Mouse (Mus musculus): ENCODE measurements around the gene Tmprss13. TPM values are rescaled to one million over a fixed set of nuclear protein-coding genes. Genes with fewer than 3 reads are reported as not detected.

The Tmprss13 gene
- polyA plus RNA-seq, 1 experiment, result 35.2 TPM

GRCm38 (mm10) chr9:45329577-45329976 is 10.7 kb downstream of the Tmprss13 start:
- DNase-seq (ENCODE audit: low spot score), result no peak

GRCm38 (mm10) chr9:45337406-45337805 is 18.5 kb downstream of the Tmprss13 start:
- DNase-seq (ENCODE audit: low spot score), result no peak

GRCm38 (mm10) chr9:45343066-45343465 is 24.2 kb downstream of the Tmprss13 start:
- no peak for DNase-seq (ENCODE audit: low spot score)

- no peak for DNase-seq (ENCODE audit: low spot score)
Measured at GRCm38 (mm10) chr9:45345516-45345915, 26.6 kb downstream of the Tmprss13 start.

GRCm38 (mm10) chr9:45346276-45346675 is 27.4 kb downstream of the Tmprss13 start:
- DNase-seq (ENCODE audit: low spot score), result no peak

GRCm38 (mm10) chr9:45348560-45348959 is 29.7 kb downstream of the Tmprss13 start:
- no peak for DNase-seq (ENCODE audit: low spot score)

GRCm38 (mm10) chr9:45349181-45349580 is 30.3 kb downstream of the Tmprss13 start:
- no peak for DNase-seq (ENCODE audit: low spot score)

- no peak for DNase-seq (ENCODE audit: low spot score)
Measured at GRCm38 (mm10) chr9:45349851-45350250, 31.0 kb downstream of the Tmprss13 start.

- DNase-seq (ENCODE audit: low spot score), result no peak
Measured at GRCm38 (mm10) chr9:45355192-45355591, 36.3 kb downstream of the Tmprss13 start.

- DNase-seq (ENCODE audit: low spot score), result no peak
Measured at GRCm38 (mm10) chr9:45358356-45358755, 39.5 kb downstream of the Tmprss13 start.

GRCm38 (mm10) chr9:45362051-45362461 is 43.2 kb downstream of the Tmprss13 start:
- no peak for DNase-seq (ENCODE audit: low spot score)

GRCm38 (mm10) chr9:45363639-45364214 is 44.8 kb downstream of the Tmprss13 start:
- no peak for DNase-seq (ENCODE audit: low spot score)

GRCm38 (mm10) chr9:45367716-45368115 is 48.8 kb downstream of the Tmprss13 start:
- DNase-seq (ENCODE audit: low spot score), result no peak

GRCm38 (mm10) chr9:45368341-45368901 is 49.5 kb downstream of the Tmprss13 start:
- no peak for DNase-seq (ENCODE audit: low spot score)

GRCm38 (mm10) chr9:45370117-45370561 is 51.2 kb downstream of the Tmprss13 start, which contains the start of gene Fxyd6:
TSS of gene Fxyd6 (plus strand) at chr9:45370185.
- no peak for DNase-seq (ENCODE audit: low spot score)

- no peak for DNase-seq (ENCODE audit: low spot score)
Measured at GRCm38 (mm10) chr9:45370616-45371336, 51.9 kb downstream of the Tmprss13 start.

- no peak for DNase-seq (ENCODE audit: low spot score)
Measured at GRCm38 (mm10) chr9:45371337-45371707, 52.4 kb downstream of the Tmprss13 start.

- DNase-seq (ENCODE audit: low spot score), result no peak
Measured at GRCm38 (mm10) chr9:45373896-45374295, 55.0 kb downstream of the Tmprss13 start.

- DNase-seq (ENCODE audit: low spot score), result no peak
Measured at GRCm38 (mm10) chr9:45374988-45375502, 56.1 kb downstream of the Tmprss13 start.

- no peak for DNase-seq (ENCODE audit: low spot score)
Measured at GRCm38 (mm10) chr9:45376427-45376826, 57.5 kb downstream of the Tmprss13 start.

GRCm38 (mm10) chr9:45376883-45377282 is 58.0 kb downstream of the Tmprss13 start:
- no peak for DNase-seq (ENCODE audit: low spot score)

GRCm38 (mm10) chr9:45380411-45381251 is 61.7 kb downstream of the Tmprss13 start:
- DNase-seq (ENCODE audit: low spot score), result no peak
